Mouse (Mus musculus): ENCODE results near the gene S100a1.

The S100a1 gene

DNA sequence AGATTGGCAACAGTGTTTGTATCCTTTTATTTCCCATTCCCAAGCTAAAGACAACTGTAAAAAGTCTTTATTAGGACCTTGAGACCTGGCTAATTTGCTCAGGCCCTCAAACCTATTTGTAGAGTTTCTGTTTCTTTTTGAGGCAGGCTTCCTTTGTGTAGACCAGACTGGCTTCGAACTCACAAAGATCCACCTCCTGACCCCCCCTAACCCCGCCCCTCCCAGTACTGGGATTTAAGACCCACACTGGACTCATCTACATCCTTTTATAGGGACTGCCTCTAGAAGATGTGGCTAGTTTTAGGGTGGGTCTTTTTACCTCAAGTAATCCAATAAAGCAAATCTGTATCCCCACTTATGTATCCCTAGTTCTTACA, 4.5 kb downstream of the S100a1 start:
- no peak for DNase-seq (ENCODE audit: low spot score in 2 of 2)

DNA sequence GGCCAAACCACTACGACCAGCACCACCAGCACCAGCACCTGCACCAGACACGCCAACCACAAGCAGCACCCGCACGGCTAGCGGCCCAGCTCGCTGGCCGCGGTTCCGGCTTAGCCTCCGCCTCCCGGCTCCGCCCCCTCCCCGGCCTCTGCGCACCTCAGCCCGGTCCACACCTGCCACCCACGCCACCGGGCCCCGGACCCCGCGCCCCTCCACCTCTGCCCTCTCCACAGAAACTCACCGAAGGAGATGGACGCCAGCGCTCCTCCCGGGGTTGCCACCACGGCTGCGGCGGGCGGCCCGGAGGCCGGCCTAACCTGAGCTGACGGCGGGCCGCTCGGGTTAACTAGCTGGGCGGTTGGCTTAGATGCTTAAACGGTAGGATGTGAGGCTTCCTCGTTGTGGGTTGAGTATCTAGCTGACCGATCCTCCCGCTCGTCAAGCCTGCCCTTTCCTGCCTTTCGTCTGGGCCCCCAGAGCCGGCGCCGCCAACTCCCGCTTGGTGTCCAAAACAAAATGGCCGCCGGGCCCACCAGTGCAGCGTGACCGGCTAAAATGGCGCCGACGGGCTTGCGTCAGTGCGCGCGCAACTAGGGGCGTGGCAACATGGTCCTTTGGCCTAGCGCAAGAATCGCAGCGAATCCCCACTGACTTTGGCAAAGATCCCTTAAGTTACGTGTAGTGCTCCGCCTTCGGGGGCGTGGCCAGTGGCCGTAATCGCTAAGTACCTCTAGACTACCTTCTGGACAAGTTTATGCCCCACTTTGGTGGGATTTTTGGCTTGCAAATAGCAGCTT, 5.0 kb downstream of the S100a1 start, which contains the start of gene Chtop:
Chtop (minus strand) TSS at position 549 of the 797 bp plus-strand sequence.
- DNase-seq (ENCODE audit: low spot score in 2 of 2), result peak; percentile 98 to 100

DNA sequence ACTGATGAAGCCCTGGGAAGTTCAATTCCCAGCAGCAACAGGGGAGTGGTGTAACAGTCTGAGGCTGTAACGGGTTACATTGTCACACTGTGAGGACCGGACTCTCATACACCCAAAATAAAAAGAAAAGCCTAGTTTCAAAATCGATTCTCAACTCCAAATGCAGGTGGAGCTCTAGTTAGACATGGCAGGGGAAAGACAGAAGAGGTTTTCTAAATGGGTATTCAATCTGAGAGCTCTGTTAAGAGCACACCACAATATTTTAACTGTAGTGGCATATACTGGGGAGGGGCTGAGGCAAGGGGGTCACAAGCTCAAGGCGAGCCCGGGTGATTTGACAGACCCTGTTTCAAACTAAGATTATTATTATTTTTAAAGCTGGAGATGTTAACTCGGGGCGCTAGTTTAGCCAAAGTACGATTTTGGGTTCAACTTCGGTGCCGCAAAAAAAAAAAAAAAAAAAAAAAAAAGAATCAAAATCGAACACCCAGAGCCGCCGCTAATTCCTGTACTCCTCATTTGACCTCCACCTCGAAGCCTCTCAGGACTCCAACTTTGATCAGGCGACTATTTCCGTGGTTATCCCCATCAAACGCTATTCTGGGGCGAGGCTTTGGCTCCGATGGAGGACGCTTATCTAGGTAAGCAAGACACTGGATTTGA, 5.8 kb downstream of the S100a1 start:
- DNase-seq (ENCODE audit: low spot score in 2 of 2), result no peak

- DNase-seq (ENCODE audit: low spot score in 2 of 2), result no peak
Measured at GRCm38 (mm10) chr3:90506362-90506761, 7.8 kb downstream of the S100a1 start.

DNA sequence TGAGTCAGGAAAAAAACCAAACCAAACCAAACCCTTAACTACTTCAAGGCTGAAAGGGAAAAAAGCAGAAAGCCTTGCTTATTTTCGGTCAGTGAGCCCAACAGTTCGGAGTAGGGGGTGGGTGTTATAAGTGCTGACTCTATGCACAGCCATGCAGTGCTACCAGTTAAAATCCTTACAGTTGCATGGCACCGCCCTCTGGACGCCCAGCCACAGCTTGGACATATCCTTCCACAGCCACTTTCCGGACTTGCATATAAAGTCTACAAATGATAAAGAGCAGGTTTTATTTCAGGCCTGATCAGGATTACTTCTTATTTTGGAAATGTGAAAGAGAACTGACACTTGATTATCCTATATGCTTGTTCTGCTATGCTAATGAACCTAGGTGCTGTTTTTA, 9.0 kb downstream of the S100a1 start:
- DNase-seq (ENCODE audit: low spot score in 2 of 2), result no peak

- no peak for DNase-seq (ENCODE audit: low spot score in 2 of 2)
Measured at GRCm38 (mm10) chr3:90503444-90503843, 10.7 kb downstream of the S100a1 start.

GRCm38 (mm10) chr3:90497597-90497996, 16.6 kb downstream of the S100a1 start:
- no peak for DNase-seq (ENCODE audit: low spot score in 2 of 2)

- no peak for DNase-seq (ENCODE audit: low spot score in 2 of 2)
Measured at GRCm38 (mm10) chr3:90495850-90496525, 18.2 kb downstream of the S100a1 start.

- DNase-seq (ENCODE audit: low spot score in 2 of 2), result no peak
Measured at GRCm38 (mm10) chr3:90493831-90494540, 20.2 kb downstream of the S100a1 start.

- peak; percentile 46 to 52 for DNase-seq (ENCODE audit: low spot score in 2 of 2)
Measured at GRCm38 (mm10) chr3:90491350-90491749, 22.8 kb downstream of the S100a1 start.

DNA sequence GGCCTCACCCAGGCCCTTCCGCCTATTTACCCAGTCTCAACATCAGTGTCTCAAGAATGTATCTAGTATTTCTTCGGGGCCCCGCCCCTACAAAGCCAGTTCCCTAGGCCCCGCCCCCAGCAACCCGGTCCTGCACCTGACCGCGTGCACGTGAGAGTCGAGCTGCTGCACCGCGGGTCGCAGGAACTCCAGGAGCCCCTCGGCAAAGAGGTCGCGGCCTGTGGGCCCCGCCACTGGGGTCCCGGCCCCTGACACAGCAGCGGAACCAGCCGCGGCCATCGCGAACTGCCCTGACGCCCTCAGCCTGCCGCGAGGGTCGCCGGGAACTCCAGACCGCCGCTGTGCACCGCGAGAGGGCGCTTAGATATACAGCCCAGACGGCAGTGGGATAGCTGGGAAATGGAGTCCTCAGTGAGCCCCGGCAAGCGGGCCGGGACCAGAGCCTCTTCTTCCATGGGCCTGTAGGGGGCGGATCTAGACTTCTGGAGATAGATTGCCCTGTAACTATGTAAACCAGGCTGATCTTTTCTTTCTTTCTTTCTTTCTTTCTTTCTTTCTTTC, 23.4 kb downstream of the S100a1 start, which contains the start of gene Snapin:
Snapin (minus strand) TSS at position 338 of the 561 bp plus-strand sequence.
- peak; percentile 92 to 94 for DNase-seq (ENCODE audit: low spot score in 2 of 2)

DNA sequence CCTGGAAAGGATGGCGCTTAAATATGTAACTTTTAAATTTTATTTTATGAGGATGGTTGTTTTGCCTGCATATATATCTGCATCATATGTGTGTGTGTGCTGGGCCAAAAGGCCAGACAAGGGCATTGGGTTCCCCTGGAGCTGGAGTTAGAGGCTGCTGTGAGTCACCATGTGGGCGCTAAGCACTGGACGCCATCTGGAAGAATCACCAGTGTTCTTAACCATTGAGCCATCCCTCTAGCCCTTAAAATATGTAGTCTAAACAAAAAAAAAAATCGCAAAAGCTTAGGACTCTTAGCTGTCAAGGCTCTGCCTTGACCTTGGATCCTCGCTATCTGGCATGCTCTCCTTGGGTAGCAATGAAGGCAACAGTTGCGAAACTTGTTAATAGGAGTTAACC, 25.6 kb downstream of the S100a1 start:
- no peak for DNase-seq (ENCODE audit: low spot score in 2 of 2)

- no peak for DNase-seq (ENCODE audit: low spot score in 2 of 2)
Measured at GRCm38 (mm10) chr3:90486998-90487397, 27.2 kb downstream of the S100a1 start.

GRCm38 (mm10) chr3:90475831-90476611, 38.2 kb downstream of the S100a1 start, which contains the start of gene Ilf2:
Ilf2 (plus strand) TSS chr3:90476126.
- DNase-seq (ENCODE audit: low spot score in 2 of 2), result peak; percentile 92 to 93

- no peak for DNase-seq (ENCODE audit: low spot score in 2 of 2)
Measured at GRCm38 (mm10) chr3:90475151-90475830, 38.9 kb downstream of the S100a1 start.

GRCm38 (mm10) chr3:90472213-90472612, 42.0 kb downstream of the S100a1 start:
- DNase-seq (ENCODE audit: low spot score in 2 of 2), result peak; percentile 66 to 80

GRCm38 (mm10) chr3:90467618-90468300, 46.4 kb downstream of the S100a1 start:
- DNase-seq (ENCODE audit: low spot score in 2 of 2), result no peak

DNA sequence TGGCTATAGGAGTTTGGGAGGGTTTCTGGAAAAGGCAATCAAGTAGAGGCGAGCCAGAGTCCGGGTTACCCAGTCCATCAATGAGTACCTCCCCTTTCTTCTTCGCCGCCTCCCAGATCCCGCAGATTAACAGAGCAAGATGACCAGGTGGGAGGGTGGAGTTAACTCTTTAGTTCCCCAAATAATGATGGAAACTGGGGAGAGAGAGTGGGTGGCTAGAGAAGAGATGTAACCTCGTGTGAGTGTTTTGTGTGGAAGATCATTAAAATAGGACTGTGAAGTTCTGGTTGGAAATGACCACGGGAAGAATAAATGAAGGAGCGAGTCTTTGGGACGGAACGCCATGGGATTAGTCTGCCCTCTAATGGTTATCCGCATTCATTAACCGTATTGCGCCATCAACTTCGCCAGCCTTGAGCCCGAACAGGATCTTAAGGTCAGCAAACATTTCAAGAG, 47.9 kb downstream of the S100a1 start:
- DNase-seq (ENCODE audit: low spot score in 2 of 2), result no peak

- DNase-seq (ENCODE audit: low spot score in 2 of 2), result peak in 1 of 2 experiments; percentile 19
Measured at GRCm38 (mm10) chr3:90465686-90466310, 48.4 kb downstream of the S100a1 start, which contains the start of gene Npr1. Npr1 (minus strand) TSS chr3:90465866.
